Mouse (Mus musculus) left cerebral cortex, adult 2 months (tissue): ENCODE measurements around the gene Emc8. TPM values are rescaled to one million over a fixed set of nuclear protein-coding genes. Genes with fewer than 3 reads are reported as not detected.
A peak's percentile ranks its signal among the peaks of the same experiment; 100 is the strongest.

ENCODE experiments used
- DNase-seq, 2 experiments: peaks; one replicate each; pipeline ENCODE4 v3.0.0; 2021 to 2022; ENCODE audit warnings: low spot score in 2 of 2, mixed read lengths in 1 of 2; ENCODE audit errors: extremely low spot score in 1 of 2
- H3K27ac ChIP-seq: fragments of 200-600 bp; 2 replicates; pipeline ENCODE4 v1.8.1; 2022
- H3K4me3 ChIP-seq: fragments of 200-600 bp; 2 replicates; pipeline ENCODE4 v1.8.1; 2022
- CTCF ChIP-seq: fragments of 200-600 bp; IDR thresholded peaks from 2 replicates; pipeline ENCODE4 v1.8.1; 2022; ENCODE audit warnings: antibody characterized with exemption, mild to moderate bottlenecking, moderate library complexity
- intact Hi-C: fragments of 180-260 bp; cut with DNase I; formaldehyde crosslinking; loops from one replicate; pipeline ENCODE4 v1.15.1; 2025
- total RNA-seq, 2 experiments: library from RNA; stranded (reverse); gene quantifications; 2 replicates each; pipeline ENCODE4 v1.2.3; 2021

Gene Emc8
- total RNA-seq, 2 experiments from 2014 or later: 68.1 to 81.2 TPM

- Histone ChIP-seq H3K27ac (peak overlapping the region; percentile 55; the same call in 1 of the 2 replicates), H3K4me3 (no peak overlapping the region)
- peak; percentile 34 for TF ChIP-seq CTCF
- intact Hi-C loops: no loop called here
- no peak for DNase-seq
These were observed 2.5 kb downstream of the Emc8 start for GRCm38 (mm10) chr8:120665726-120666455.

GRCm38 (mm10) chr8:120664566-120664965 is 3.8 kb downstream of the Emc8 start:
- DNase-seq: no peak
- intact Hi-C loops: no loop called here
- Histone ChIP-seq H3K27ac (peak overlapping the region; percentile 42; the same call in 1 of the 2 replicates), H3K4me3 (no peak overlapping the region)
- TF ChIP-seq CTCF: no peak

- intact Hi-C loops: no loop called here
- DNase-seq: no peak
- Histone ChIP-seq H3K4me3 (no peak overlapping the region), H3K27ac (no peak overlapping the region)
- TF ChIP-seq CTCF: no peak
These were observed 11.0 kb downstream of the Emc8 start for GRCm38 (mm10) chr8:120657415-120657814.

GRCm38 (mm10) chr8:120656322-120657052 is 11.9 kb downstream of the Emc8 start:
- intact Hi-C loops: no loop called here
- no peak overlapping the region for H3K27ac ChIP-seq

GRCm38 (mm10) chr8:120647532-120647931 is 20.8 kb downstream of the Emc8 start, which contains the start of gene 1190005I06Rik:
Gene 1190005I06Rik, minus strand, starts transcription at chr8:120647632.
- intact Hi-C loops: no loop called here
- TF ChIP-seq CTCF: no peak
- Histone ChIP-seq H3K27ac (no peak within 1 kb of the TSS), H3K4me3 (no peak within 1 kb of the TSS)
- DNase-seq: no peak

More at GRCm38 (mm10) chr8:120656322-120657052, 11.9 kb downstream of the Emc8 start:
- DNase-seq: no peak
- no peak overlapping the region for H3K4me3 ChIP-seq
- no peak for TF ChIP-seq CTCF

- no peak overlapping the region; the same call in 1 of the 2 replicates for H3K27ac ChIP-seq
- intact Hi-C loops: loop anchor here (1.0 kb wide), 1 partner anchor 24 kb away; no protein-coding TSS in a partner anchor
These were observed 23.7 kb downstream of the Emc8 start for GRCm38 (mm10) chr8:120644663-120645062.

GRCm38 (mm10) chr8:120642031-120642662 is 26.2 kb downstream of the Emc8 start:
- H3K27ac ChIP-seq: no peak overlapping the region
- no peak for DNase-seq
- H3K4me3 ChIP-seq: no peak overlapping the region
- TF ChIP-seq CTCF: peak; percentile 2; the same call in 1 of the 2 replicates
- intact Hi-C loops: no loop called here

More at GRCm38 (mm10) chr8:120644663-120645062, 23.7 kb downstream of the Emc8 start:
- peak; percentile 63 to 75 for DNase-seq
- no peak overlapping the region for H3K4me3 ChIP-seq
- TF ChIP-seq CTCF: no peak

GRCm38 (mm10) chr8:120641245-120641644 is 27.1 kb downstream of the Emc8 start:
- intact Hi-C loops: no loop called here
- DNase-seq: no peak
- Histone ChIP-seq H3K27ac (no peak overlapping the region), H3K4me3 (no peak overlapping the region)
- no peak for TF ChIP-seq CTCF

GRCm38 (mm10) chr8:120634329-120634839 is 34.0 kb downstream of the Emc8 start:
- TF ChIP-seq CTCF: no peak
- DNase-seq: peak; percentile 45 to 54
- H3K4me3 ChIP-seq: peak overlapping the region; percentile 64
- intact Hi-C loops: no loop called here
- H3K27ac ChIP-seq: peak overlapping the region; percentile 44; the same call in 1 of the 2 replicates

GRCm38 (mm10) chr8:120633665-120634271 is 34.6 kb downstream of the Emc8 start:
- intact Hi-C loops: no loop called here
- peak in 1 of 2 experiments; percentile 29 for DNase-seq
- peak overlapping the region; percentile 28; the same call in 1 of the 2 replicates for H3K27ac ChIP-seq
- no peak for TF ChIP-seq CTCF
- peak overlapping the region; percentile 64 for H3K4me3 ChIP-seq
